Mouse (Mus musculus) NIH3T3 (cell line): ENCODE results near the gene Arhgef33.
"Not testable (repeated sequence)": the region's sequence is repeated elsewhere in the genome, so short reads cannot be mapped to it uniquely, and the experiment has no call there.

Experiments used
- DNase-seq: peaks from one replicate; pipeline ENCODE4 v3.0.0-alpha.2; 2012; ENCODE audit warnings: low read depth

Arhgef33 gene

GRCm38 (mm10) chr17:80307251-80307650 is at the start of gene Arhgef33:
TSS of gene Arhgef33 (plus strand) at chr17:80307407.
- DNase-seq = no peak

- DNase-seq = no peak
These were observed 40.1 kb upstream of the Arhgef33 start for GRCm38 (mm10) chr17:80267065-80267464.

GRCm38 (mm10) chr17:80268151-80268550 is 39.1 kb upstream of the Arhgef33 start:
- no peak for DNase-seq

DNA sequence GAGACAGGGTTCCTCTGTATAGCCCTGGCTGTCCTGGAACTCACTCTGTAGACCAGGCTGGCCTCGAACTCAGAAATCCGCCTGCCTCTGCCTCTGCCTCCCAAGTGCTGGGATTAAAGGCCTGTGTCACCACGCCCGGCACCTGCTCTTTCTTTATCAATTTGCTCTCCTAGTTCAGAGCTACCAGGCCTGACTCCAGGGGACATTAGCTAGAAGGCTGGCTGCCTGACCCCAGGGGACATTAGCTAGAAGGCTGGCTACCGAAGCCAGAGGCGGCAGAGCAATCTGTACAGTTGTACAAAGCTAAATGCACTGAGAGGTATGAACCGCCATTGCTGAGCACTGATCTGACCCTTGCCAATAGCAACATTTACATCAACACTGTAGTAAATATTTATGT is 36.6 kb upstream of the Arhgef33 start:
- DNase-seq = not testable (repeated sequence)

- DNase-seq = no peak
These were observed 29.0 kb upstream of the Arhgef33 start for GRCm38 (mm10) chr17:80278255-80278654.

DNA sequence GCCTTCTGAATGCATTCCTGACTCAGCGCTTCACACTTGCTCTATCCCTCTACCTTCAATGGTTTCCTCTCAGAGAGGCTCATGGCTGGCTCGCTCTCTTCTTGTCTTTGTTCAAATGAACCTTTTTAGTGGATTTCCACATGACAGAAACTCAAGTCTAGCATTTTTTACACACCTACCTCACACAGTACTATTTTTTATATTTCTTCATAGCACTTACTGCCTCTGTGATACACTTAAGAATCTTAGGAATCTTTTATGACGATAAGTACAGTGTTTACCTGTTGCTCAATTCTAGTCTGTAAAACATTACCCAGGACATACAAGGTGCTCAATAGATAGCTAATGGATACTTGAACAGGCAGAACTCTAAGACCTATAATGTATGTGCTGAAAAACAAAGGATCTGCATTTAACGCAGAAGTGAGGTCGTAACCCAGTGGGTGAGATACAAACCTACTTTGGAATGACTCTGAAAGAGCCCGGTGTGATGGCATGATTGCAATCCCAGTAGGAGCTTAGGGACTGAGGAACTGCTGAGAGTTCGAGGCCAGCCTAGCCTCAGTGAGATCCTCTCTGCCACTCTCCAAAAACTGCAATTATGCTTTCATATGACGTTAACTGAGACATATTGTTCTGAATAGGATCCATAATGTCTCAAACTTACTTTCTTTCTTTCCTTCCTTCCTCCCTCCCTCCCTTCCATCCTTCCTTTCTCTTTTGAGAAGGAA is 27.7 kb upstream of the Arhgef33 start:
- no peak for DNase-seq

DNA sequence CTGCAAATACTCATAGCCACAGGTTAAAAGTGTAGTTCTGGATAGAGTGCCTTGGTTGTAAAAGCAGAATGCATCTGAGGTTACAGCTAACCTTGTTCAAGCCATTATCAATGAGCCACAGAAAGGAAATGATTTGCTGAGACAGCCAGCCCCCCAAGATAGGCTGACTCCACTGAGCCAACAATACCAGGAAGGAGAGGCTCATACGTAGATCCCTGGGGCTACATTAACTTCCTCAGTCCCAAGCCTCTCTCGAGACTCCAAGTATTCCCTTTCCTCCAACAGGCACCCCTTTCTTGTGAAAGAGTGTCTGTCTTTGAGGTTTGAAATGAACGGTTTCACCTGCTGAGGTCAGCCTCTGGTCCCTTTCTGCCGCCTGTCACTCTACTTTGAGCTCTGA is 22.8 kb upstream of the Arhgef33 start:
- no peak for DNase-seq

DNA sequence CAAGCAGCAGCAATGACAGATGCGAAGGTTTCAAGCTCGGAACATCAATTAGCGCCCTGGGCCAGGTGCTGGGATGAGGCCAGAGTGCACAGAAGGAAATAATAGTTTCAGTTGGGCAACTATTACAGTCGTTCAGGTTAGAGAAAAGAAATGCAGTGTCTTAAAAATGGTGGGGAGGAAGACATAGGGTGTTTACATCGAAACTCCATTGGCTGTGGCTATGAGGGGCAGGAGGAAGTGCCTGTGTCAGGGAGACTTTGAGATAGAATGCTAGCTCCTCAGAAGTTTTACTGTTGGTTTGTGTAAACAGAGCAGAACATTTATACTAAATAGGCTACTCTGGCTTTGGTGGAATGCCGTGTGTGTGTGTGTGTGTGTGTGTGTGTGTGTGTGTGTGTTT is 19.2 kb upstream of the Arhgef33 start:
- no peak for DNase-seq

DNA sequence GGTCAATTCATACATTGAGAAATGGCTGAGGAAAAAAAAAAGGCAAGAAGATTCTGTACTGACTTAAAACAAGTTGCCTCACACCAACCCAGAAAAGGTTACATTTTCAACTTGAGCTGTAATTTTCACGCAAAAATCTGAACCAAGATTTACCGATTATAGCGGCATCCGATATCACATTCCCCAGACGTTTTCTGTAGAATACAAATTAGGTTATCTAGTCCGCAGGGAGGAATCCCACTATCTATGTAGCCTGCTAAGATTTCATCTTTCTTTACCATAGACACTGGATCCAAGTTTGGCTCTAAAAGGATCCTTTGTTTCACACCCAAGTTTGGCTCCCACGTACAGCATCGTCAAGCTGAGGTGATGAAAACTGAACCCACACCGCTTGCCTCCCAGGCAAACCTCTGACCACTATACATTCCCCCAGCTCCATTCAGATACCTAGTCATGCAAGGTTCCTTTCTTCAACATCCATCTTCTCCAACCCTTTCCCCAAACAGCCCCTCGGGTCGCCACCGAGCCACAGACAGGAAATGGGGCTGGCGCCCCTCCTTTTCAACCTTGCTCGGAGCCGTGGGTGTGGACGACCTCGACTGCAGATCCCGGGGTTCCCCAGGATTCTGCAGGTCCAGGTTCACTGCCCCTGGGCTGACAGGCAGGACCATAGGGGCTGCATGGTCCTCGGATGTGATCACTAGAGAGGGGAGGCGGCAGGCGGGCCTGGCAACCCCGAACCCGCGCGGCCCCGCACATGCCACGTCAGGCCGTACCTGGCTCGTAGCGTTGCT is 17.7 kb upstream of the Arhgef33 start:
- peak; percentile 55 for DNase-seq

- peak; percentile 98 for DNase-seq
These were observed 17.0 kb upstream of the Arhgef33 start, which contains the start of the genes Morn2 and Dhx57 for GRCm38 (mm10) chr17:80290074-80290657. TSS of gene Morn2 (plus strand) at chr17:80290203. TSS of gene Dhx57 (minus strand) at chr17:80290476.

DNA sequence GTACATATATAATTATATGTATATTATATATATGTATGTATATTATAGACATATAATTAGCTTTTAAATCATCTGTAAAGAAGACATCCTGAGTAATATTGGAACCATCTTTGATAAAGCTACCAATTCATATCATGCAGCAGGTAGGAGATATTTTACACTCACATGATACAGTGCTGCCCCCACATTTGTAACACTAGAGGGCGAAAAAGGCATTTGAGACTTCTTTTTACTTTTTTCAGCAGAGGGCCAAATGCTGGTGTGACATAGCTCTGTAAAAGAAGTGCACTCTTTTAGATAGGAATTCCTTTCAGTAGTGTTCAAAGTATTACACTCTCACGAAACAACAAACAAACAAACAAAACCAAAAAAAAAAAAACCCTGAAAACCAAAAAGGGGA is 16.1 kb upstream of the Arhgef33 start:
- DNase-seq = peak; percentile 83

- DNase-seq = no peak
These were observed 11.9 kb upstream of the Arhgef33 start for GRCm38 (mm10) chr17:80295258-80295657.

DNA sequence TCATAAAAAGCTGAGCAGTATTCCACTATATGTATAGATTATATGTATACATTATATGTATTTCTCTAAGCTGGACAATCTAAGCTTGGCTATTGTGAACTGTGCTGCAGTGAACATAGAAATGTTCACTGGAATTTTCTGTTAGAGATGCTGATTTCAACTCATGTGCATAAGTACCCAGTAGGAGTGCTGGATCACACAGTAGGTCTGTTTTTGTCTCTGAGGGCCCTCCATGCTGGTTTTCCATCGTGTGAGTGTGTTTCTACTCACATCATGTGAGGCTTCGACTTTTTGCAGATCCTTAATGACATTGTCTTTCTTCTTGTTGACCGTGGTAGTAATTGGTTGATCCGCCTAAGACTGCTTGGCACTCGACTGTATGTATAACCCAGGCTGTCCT is 8.4 kb upstream of the Arhgef33 start:
- DNase-seq = no peak

- DNase-seq = peak; percentile 80
These were observed 4.6 kb downstream of the Arhgef33 start for GRCm38 (mm10) chr17:80311761-80312160.

DNA sequence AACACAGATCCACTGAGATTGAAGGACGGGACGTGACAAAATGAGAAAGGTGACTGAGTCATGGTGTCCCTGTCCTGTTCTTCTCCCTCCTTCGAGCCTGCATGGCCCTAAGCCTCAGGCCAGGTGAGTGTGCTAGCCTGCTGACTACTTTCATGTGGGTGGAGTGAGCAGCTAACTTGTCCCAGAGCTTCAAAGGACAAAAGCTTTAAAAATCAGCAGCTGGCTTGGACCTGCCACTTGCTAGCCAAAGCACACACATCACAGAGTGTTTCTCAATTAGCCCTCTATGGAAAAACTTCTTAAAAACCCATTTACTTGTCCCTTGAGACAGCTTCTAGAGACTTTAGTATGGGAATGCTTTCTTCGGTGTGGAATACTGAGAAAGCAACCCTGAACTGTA is 5.2 kb downstream of the Arhgef33 start:
- DNase-seq = no peak

GRCm38 (mm10) chr17:80322228-80322627 is 15.0 kb downstream of the Arhgef33 start:
- DNase-seq = no peak

DNA sequence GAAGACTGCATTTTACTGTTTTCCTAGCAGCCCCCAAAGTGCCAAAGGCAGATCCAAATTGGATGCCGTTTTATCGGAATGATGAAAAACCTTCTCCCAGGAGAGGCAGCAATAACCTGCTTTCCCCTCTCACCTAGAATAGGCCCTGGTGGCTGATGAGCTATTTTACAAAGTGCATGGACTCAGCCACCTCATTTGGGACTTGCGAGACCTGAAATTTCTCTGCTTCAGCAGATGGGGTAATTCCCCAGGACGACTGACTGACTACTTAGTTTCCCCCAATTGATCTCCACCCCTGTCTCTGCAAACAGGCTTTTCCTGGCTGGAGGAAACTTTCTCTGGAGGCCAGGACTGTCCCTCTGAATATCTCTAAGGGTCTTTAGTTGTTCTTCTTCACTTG is 15.8 kb downstream of the Arhgef33 start:
- no peak for DNase-seq

- no peak for DNase-seq
These were observed 16.5 kb downstream of the Arhgef33 start for GRCm38 (mm10) chr17:80323658-80324057.

- no peak for DNase-seq
These were observed 17.3 kb downstream of the Arhgef33 start for GRCm38 (mm10) chr17:80324521-80324920.

DNA sequence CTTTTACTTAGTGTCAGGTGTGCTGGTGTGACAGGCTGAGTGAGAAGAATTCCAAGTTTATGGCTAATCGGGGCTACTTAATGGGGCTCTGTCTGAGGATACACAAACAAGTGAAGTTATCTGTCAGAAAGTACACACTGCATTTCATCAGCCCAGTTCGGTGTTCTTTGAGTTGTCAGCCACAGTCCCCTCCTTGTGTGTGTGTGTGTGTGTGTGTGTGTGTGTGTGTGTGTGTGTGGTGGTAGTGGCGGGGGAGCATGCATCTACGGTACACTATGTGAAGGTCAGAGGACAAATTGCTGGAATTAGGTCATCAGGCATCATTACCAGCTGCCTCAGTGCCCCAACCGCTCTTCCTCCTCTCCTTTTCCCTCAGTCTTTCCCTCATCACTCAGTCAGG is 18.2 kb downstream of the Arhgef33 start:
- no peak for DNase-seq

GRCm38 (mm10) chr17:80326431-80326830 is 19.2 kb downstream of the Arhgef33 start:
- DNase-seq = no peak

DNA sequence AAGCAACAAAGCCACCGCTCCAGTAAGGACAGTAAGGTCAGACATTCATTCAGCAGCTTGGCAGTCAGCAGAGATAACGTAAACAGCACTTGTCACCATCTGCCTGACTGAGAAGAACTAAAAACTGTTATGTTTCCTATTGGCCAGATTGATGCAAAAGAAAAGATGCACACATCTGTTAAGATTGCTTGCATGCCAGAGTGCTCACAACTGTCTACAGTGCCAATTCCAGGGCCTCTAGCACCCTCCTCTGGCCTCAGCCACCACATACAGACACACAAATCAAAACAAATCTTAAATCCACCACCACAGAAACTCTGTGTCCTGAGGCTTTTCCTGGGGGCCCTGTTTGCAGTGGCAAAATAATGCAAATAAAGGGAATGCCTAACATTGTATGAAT is 25.2 kb downstream of the Arhgef33 start:
- peak; percentile 77 for DNase-seq

- peak; percentile 37 for DNase-seq
These were observed 38.1 kb downstream of the Arhgef33 start for GRCm38 (mm10) chr17:80345277-80345676.
